Mouse (Mus musculus) heart, embryonic 14.5 days (tissue): ENCODE data around the gene Sp8. TPM values are rescaled to one million over a fixed set of nuclear protein-coding genes. Genes with fewer than 3 reads are reported as not detected.

Experiments used
- ATAC-seq: fragments of 200-750 bp; cut with Nextera tagmentation; 2 replicates; pipeline ENCODE4 v1.8.0; 2017; ENCODE audit warnings: low read depth, moderate TSS enrichment; ENCODE audit not compliant: insufficient number of reproducible peaks, insufficient read depth, low FRiP score
- H3K27ac ChIP-seq, 2 experiments: fragments of 200-500 bp in 1 of 2; fragments of 300-500 bp in 1 of 2; sonication (generic) in 1 of 2; replicated peaks in 1 of 2; 2 replicates each; pipeline ENCODE4 v1.5.1; 2012 to 2014; ENCODE audit warnings: low read depth in 2 of 2, low read length in 2 of 2, control low read depth in 1 of 2, mild to moderate bottlenecking in 1 of 2, mixed read lengths in 1 of 2; ENCODE audit not compliant: control insufficient read depth in 1 of 2, insufficient read depth in 1 of 2
- H3K27me3 ChIP-seq: fragments of 300-500 bp; sonication (generic); 2 replicates; pipeline ENCODE4 v1.6.1; 2014; ENCODE audit warnings: mild to moderate bottlenecking, low read length, control low read depth; ENCODE audit not compliant: control insufficient read depth, insufficient read depth
- H3K36me3 ChIP-seq: fragments of 300-500 bp; sonication (generic); 2 replicates; pipeline ENCODE4 v1.6.1; 2014; ENCODE audit warnings: mild to moderate bottlenecking, control low read depth, low read length, mixed read lengths; ENCODE audit not compliant: control insufficient read depth, insufficient read depth
- H3K4me1 ChIP-seq, 2 experiments: fragments of 200-500 bp in 1 of 2; fragments of 300-500 bp in 1 of 2; sonication (generic) in 1 of 2; 2 replicates each; pipeline ENCODE4 v1.6.1; 2012 to 2014; ENCODE audit warnings: low read length in 2 of 2, control low read depth in 1 of 2, mixed read lengths in 1 of 2; ENCODE audit not compliant: control insufficient read depth in 2 of 2, insufficient read depth in 2 of 2
- H3K4me2 ChIP-seq: fragments of 300-500 bp; sonication (generic); 2 replicates; pipeline ENCODE4 v1.6.1; 2014; ENCODE audit warnings: mild to moderate bottlenecking, low read length
- H3K4me3 ChIP-seq, 2 experiments: fragments of 200-500 bp in 1 of 2; fragments of 300-500 bp in 1 of 2; sonication (generic) in 1 of 2; 2 replicates each; pipeline ENCODE4 v1.5.1; 2012 to 2014; ENCODE audit warnings: low read length in 2 of 2, mild to moderate bottlenecking in 2 of 2, control low read depth in 1 of 2, low read depth in 1 of 2, moderate library complexity in 1 of 2; ENCODE audit not compliant: control insufficient read depth in 1 of 2, insufficient read depth in 1 of 2
- H3K9ac ChIP-seq: fragments of 300-500 bp; sonication (generic); 2 replicates; pipeline ENCODE4 v1.6.1; 2014; ENCODE audit warnings: mild to moderate bottlenecking, low read length
- H3K9me3 ChIP-seq: fragments of 300-500 bp; sonication (generic); 2 replicates; pipeline ENCODE4 v1.6.1; 2016; ENCODE audit warnings: low read length, control low read depth; ENCODE audit not compliant: control insufficient read depth
- WGBS: fragments of 180-500 bp; shearing (Covaris S2); extraction: QIAGEN DNeasy Blood & Tissue Kit; methylation state at CpG from one replicate; pipeline ENCODE4 v1.1.7; 2014; 5-methylcytosine and 5-hydroxymethylcytosine counted together
- polyA plus RNA-seq: library from polyadenylated mRNA; unstranded; fragments of >200 nt; fragmentation: Nextera tagmentation; extraction: Ambion mirVana; gene quantifications from 2 replicates; pipeline ENCODE4 v1.2.1, GENCODE M21; 2014

Gene Sp8
- polyA plus RNA-seq, 1 experiment from 2014 or later = not detected

DNA sequence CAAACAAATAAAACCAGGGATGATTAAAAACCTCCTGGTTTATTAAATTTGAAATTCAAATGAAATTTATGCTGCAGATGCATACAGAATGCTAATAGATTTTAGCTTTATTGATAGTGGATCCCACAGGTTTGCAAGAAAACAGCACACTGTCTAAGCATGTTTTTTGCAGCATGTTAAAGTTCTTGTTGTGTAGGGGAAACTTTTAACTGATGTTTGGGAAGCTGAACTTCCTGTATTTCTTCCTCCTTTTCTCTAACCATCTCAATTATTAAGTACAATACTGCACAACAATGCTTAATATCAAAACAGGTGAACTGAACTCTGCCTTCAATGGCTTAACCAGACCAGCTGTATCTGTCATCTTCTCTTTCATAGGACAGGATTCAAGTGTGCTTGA lies 2.0 kb upstream of the Sp8 start:
- peaks cover 95% of the 10 kb centered on the region for H3K27me3 ChIP-seq
- no peak overlapping the region for H3K9ac ChIP-seq
- ATAC-seq = no peak
- H3K4me3 ChIP-seq = no peak overlapping the region
- no peak overlapping the region for H3K4me2 ChIP-seq
- no peaks in the 10 kb centered on the region for H3K9me3 ChIP-seq
- peaks cover 2 to 18% of the 10 kb centered on the region in 2 experiments; a peak in 3 of 4 replicates for H3K4me1 ChIP-seq
- H3K36me3 ChIP-seq = no peaks in the 10 kb centered on the region
- H3K27ac ChIP-seq = no peak overlapping the region

GRCm38 (mm10) chr12:118844841-118845240 lies 1.3 kb upstream of the Sp8 start:
- no peak overlapping the region for H3K4me3 ChIP-seq
- no peak overlapping the region for H3K27ac ChIP-seq
- no peaks in the 10 kb centered on the region for H3K9me3 ChIP-seq
- no peaks in the 10 kb centered on the region for H3K36me3 ChIP-seq
- H3K4me2 ChIP-seq = no peak overlapping the region
- H3K9ac ChIP-seq = no peak overlapping the region
- 8% methylated on average over 3 of the region's 3 CpGs for WGBS
- peaks cover 93% of the 10 kb centered on the region for H3K27me3 ChIP-seq
- peaks cover 2 to 21% of the 10 kb centered on the region in 2 experiments; a peak in 3 of 4 replicates for H3K4me1 ChIP-seq
- no peak for ATAC-seq

DNA sequence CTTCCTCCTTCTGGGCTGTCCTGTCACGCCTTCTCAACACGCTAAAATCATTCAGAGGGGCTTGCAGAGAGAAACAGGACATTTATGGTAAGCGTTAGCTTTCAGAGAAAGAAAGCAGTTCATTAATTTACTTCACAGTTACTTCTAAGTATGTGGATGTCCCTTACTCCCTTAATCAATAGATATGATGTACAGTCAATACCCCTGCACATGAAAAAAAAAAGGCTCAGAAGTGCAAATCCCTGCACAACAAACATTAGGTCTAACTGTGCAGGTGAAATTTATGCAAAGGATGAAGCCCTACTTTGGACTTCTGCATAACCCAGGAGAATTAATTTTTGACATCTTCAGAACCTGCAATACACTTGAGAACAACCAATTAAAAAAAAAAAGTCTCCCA lies 778 bp upstream of the Sp8 start:
- H3K4me3 ChIP-seq = no peak overlapping the region
- ATAC-seq = no peak
- H3K9me3 ChIP-seq = no peaks in the 10 kb centered on the region
- no peak overlapping the region for H3K9ac ChIP-seq
- H3K36me3 ChIP-seq = no peaks in the 10 kb centered on the region
- no peak overlapping the region for H3K27ac ChIP-seq
- peaks cover 94% of the 10 kb centered on the region for H3K27me3 ChIP-seq
- 7% methylated on average over 3 of the region's 3 CpGs for WGBS
- H3K4me2 ChIP-seq = no peak overlapping the region
- H3K4me1 ChIP-seq = peaks cover 2 to 21% of the 10 kb centered on the region in 2 experiments; a peak in 3 of 4 replicates

- Histone ChIP-seq H3K4me2 (peak overlapping the region; percentile 92), H3K36me3 (no peaks in the 10 kb centered on the region), H3K27me3 (peaks cover 93% of the 10 kb centered on the region), H3K9ac (peak overlapping the region; percentile 38; the same call in 1 of the 2 replicates), H3K4me3 (peak overlapping the region; percentile 54 to 56), H3K9me3 (no peaks in the 10 kb centered on the region), H3K4me1 (peaks cover 2 to 21% of the 10 kb centered on the region in 2 experiments; a peak in 3 of 4 replicates), H3K27ac (no peak overlapping the region)
- under 1% methylated on average over 59 of the region's 59 CpGs for WGBS
- ATAC-seq = no peak
Measured at GRCm38 (mm10) chr12:118846649-118847321, 656 bp downstream of the Sp8 start.

GRCm38 (mm10) chr12:118847381-118847780 lies 1.3 kb downstream of the Sp8 start:
- Histone ChIP-seq H3K4me2 (peak overlapping the region; percentile 92), H3K27ac (no peak overlapping the region), H3K4me1 (peaks cover 2 to 21% of the 10 kb centered on the region in 2 experiments; a peak in 3 of 4 replicates), H3K9ac (no peak overlapping the region), H3K36me3 (no peaks in the 10 kb centered on the region), H3K27me3 (peaks cover 93% of the 10 kb centered on the region), H3K4me3 (peak overlapping the region in 1 of 2 experiments; percentile 54; a peak in 3 of 4 replicates), H3K9me3 (no peaks in the 10 kb centered on the region)
- no peak for ATAC-seq
- WGBS = under 1% methylated on average over 17 of the region's 17 CpGs

- no peak for ATAC-seq
- Histone ChIP-seq H3K4me2 (peak overlapping the region; percentile 92), H3K9me3 (no peaks in the 10 kb centered on the region), H3K4me3 (peak overlapping the region; percentile 39 to 54), H3K9ac (no peak overlapping the region), H3K4me1 (peaks cover 1 to 20% of the 10 kb centered on the region in 2 experiments; a peak in 3 of 4 replicates), H3K27me3 (peaks cover 92% of the 10 kb centered on the region), H3K27ac (no peak overlapping the region), H3K36me3 (no peaks in the 10 kb centered on the region)
- WGBS = 1% methylated on average over 22 of the region's 23 CpGs
Measured at GRCm38 (mm10) chr12:118847861-118848495, 1.8 kb downstream of the Sp8 start.

DNA sequence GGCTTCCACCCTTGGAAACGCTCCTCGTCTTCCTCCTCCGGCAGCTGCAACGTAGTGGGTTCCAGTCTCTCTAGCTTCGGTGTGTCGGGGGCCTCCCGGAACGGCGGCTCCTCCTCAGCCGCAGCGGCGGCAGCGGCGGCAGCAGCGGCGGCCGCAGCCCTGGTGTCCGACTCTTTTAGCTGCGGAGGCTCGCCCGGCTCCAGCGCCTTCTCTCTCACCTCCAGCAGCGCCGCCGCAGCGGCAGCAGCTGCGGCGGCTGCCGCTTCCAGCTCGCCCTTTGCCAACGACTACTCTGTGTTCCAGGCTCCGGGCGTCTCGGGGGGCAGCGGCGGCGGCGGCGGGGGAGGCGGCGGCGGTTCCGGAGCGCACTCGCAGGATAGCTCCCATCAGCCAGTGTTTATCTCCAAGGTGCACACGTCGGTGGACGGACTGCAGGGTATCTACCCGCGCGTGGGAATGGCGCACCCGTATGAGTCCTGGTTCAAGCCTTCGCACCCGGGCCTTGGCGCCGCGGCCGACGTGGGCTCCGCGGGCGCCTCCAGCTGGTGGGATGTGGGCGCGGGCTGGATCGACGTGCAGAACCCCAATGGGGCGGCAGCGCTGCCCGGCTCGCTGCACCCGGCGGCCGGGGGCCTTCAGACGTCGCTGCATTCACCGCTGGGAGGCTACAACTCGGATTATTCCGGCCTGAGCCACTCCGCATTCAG lies 2.5 kb downstream of the Sp8 start:
- Histone ChIP-seq H3K4me2 (peak overlapping the region; percentile 92), H3K4me3 (peak overlapping the region; percentile 39 to 54), H3K27ac (no peak overlapping the region), H3K4me1 (peaks cover 0 to 17% of the 10 kb centered on the region in 2 experiments; a peak in 3 of 4 replicates), H3K27me3 (peaks cover 92% of the 10 kb centered on the region), H3K9ac (no peak overlapping the region), H3K9me3 (no peaks in the 10 kb centered on the region), H3K36me3 (no peaks in the 10 kb centered on the region)
- WGBS = 1% methylated on average over 73 of the region's 80 CpGs
- no peak for ATAC-seq
